Mouse (Mus musculus): ENCODE measurements around the gene Fam8a1. TPM values are rescaled to one million over a fixed set of nuclear protein-coding genes. Genes with fewer than 3 reads are reported as not detected.

Fam8a1 gene
- total and polyA plus RNA-seq, 3 experiments, result 8.4 to 16.5 TPM; not detected in 1

DNA sequence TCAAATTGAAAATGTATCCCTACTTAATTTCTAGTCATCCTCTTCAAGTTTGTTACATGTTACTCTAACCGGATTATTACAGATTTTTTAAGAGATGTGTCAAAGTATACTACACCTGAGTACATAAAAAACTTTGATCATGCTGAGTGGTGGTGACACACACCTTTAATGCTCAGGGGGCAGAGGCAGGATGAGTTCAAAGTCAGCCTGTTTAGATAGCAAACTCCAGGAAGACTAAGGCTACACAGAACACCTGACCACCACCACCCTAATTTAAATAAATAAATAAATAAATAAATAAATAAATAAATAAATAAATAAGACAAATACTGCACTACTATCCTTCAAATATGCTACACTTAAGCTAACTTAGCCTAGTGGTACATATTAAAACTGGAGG, 26.6 kb downstream of the Fam8a1 start:
- TF ChIP-seq RCOR1 (IDR thresholded peaks at IDR 0.05; ENCODE audit: low read depth, low read length) (no peak), POLR2AphosphoS5 (IDR thresholded peaks at IDR 0.05; ENCODE audit: borderline replicate concordance, low read depth, low read length) (no peak), RAD21 (IDR thresholded peaks at IDR 0.05; ENCODE audit: low read depth, low read length) (no peak), ZKSCAN1 (IDR thresholded peaks at IDR 0.05; ENCODE audit: low read depth, low read length) (no peak)
- Histone ChIP-seq H3K27me3 (ENCODE audit: control insufficient read depth in 1 of 2, insufficient read depth in 2 of 2, low read length in 2 of 2) (no peaks in the 10 kb centered on the region), H3K4me1 (ENCODE audit: control insufficient read depth in 1 of 2, insufficient read depth in 2 of 2, low read length in 2 of 2) (peaks cover 2 to 22% of the 10 kb centered on the region in 2 experiments; a peak in 3 of 4 replicates), H3K27ac (ENCODE audit: control insufficient read depth, low read depth, low read length) (no peak overlapping the region), H3K4me3 (ENCODE audit: control insufficient read depth in 1 of 2, insufficient read depth in 1 of 2, low read depth in 2 of 2, low read length in 2 of 2) (no peak overlapping the region), H3K79me2 (ENCODE audit: control insufficient read depth, insufficient read depth, low read length, poor library complexity) (peaks cover 18% of the 10 kb centered on the region), H3K36me3 (ENCODE audit: control insufficient read depth in 1 of 2, insufficient read depth in 2 of 2, low read length in 2 of 2) (peaks cover 60 to 70% of the 10 kb centered on the region in 2 experiments), H3K9ac (ENCODE audit: control insufficient read depth, low read depth, low read length, poor library complexity, severe bottlenecking) (no peak overlapping the region), H3K9me3 (replicated peaks; ENCODE audit: insufficient read depth, low read length) (no peaks in the 10 kb centered on the region)
- DNase-seq (ENCODE audit: low read depth, low spot score), result no peak

DNA sequence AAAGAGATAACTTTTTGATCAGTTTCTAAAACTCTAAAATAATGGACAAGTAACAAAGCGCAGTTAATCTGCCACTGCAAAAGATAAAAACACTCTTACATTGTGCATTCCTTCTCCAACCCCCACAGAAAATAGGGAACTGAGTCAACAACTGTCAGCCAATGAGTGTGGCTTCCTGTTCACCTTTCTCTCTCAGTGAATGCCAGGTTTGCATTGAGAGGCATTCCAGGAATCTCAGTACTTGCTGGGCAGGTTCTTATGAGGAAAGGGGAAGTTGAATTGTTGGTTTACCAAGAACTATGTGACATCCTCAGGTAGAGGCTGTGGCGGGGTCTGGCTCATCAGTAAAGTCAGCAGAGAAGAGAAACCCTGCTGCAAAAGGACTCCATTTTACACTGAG, 27.5 kb downstream of the Fam8a1 start:
- Histone ChIP-seq H3K27ac (ENCODE audit: control insufficient read depth, low read depth, low read length) (no peak overlapping the region), H3K79me2 (ENCODE audit: control insufficient read depth, insufficient read depth, low read length, poor library complexity) (peaks cover 16% of the 10 kb centered on the region), H3K27me3 (ENCODE audit: control insufficient read depth in 1 of 2, insufficient read depth in 2 of 2, low read length in 2 of 2) (no peaks in the 10 kb centered on the region), H3K9me3 (replicated peaks; ENCODE audit: insufficient read depth, low read length) (no peaks in the 10 kb centered on the region), H3K36me3 (ENCODE audit: control insufficient read depth in 1 of 2, insufficient read depth in 2 of 2, low read length in 2 of 2) (peaks cover 51 to 70% of the 10 kb centered on the region in 2 experiments), H3K4me3 (ENCODE audit: control insufficient read depth in 1 of 2, insufficient read depth in 1 of 2, low read depth in 2 of 2, low read length in 2 of 2) (no peak overlapping the region), H3K9ac (ENCODE audit: control insufficient read depth, low read depth, low read length, poor library complexity, severe bottlenecking) (no peak overlapping the region), H3K4me1 (ENCODE audit: control insufficient read depth in 1 of 2, insufficient read depth in 2 of 2, low read length in 2 of 2) (peaks cover 2 to 15% of the 10 kb centered on the region in 2 experiments; a peak in 3 of 4 replicates)
- peak; percentile 62 for DNase-seq (ENCODE audit: low read depth, low spot score)
- TF ChIP-seq MXI1 (IDR thresholded peaks at IDR 0.05; ENCODE audit: low read depth, low read length) (no peak), ELF1 (IDR thresholded peaks at IDR 0.05; ENCODE audit: low read depth, low read length) (0 out of 2 replicates have a peak, but pooled peaks have one; percentile 18), POLR2A (IDR thresholded peaks at IDR 0.05; ENCODE audit: control insufficient read depth in 1 of 2, insufficient read depth in 1 of 2, low read depth in 1 of 2, low read length in 2 of 2, poor library complexity in 1 of 2) (0 out of 4 replicates have a peak, but pooled peaks of 1 of the 2 experiments have one; percentile 28), POLR2AphosphoS2 (IDR thresholded peaks at IDR 0.05; ENCODE audit: low read length) (no peak), RAD21 (IDR thresholded peaks at IDR 0.05; ENCODE audit: low read depth, low read length) (no peak), USF1 (IDR thresholded peaks at IDR 0.05; ENCODE audit: low read depth, low read length) (no peak), HCFC1 (IDR thresholded peaks at IDR 0.05; ENCODE audit: low read depth, low read length) (no peak), GATA1 (IDR thresholded peaks at IDR 0.05; ENCODE audit: low read depth, low read length) (peak; percentile 45; the same call in 1 of the 2 replicates), MEF2A (IDR thresholded peaks at IDR 0.05; ENCODE audit: extremely low read depth, insufficient replicate concordance, low read depth, low read length, poor library complexity, severe bottlenecking) (no peak), SMC3 (IDR thresholded peaks at IDR 0.05; ENCODE audit: low read depth, low read length) (no peak), MAZ (IDR thresholded peaks at IDR 0.05; ENCODE audit: low read depth, low read length) (no peak), EP300 (IDR thresholded peaks at IDR 0.05; ENCODE audit: low read depth in 1 of 2, low read length in 2 of 2) (peak; percentile 30 to 43; a peak in 3 of 4 replicates), CHD2 (IDR thresholded peaks at IDR 0.05; ENCODE audit: low read length) (no peak), E2F4 (IDR thresholded peaks at IDR 0.05; ENCODE audit: borderline replicate concordance, low read depth, low read length) (no peak), POLR2AphosphoS5 (IDR thresholded peaks at IDR 0.05; ENCODE audit: borderline replicate concordance, low read depth, low read length) (no peak), KAT2A (conservative IDR thresholded peaks at IDR 0.05; ENCODE audit: low read depth, low read length) (no peak), UBTF (IDR thresholded peaks at IDR 0.05; ENCODE audit: borderline replicate concordance, insufficient read depth, low read depth, low read length) (no peak), TCF12 (IDR thresholded peaks at IDR 0.05; ENCODE audit: low read depth, low read length) (no peak), RCOR1 (IDR thresholded peaks at IDR 0.05; ENCODE audit: low read depth, low read length) (no peak), ZKSCAN1 (IDR thresholded peaks at IDR 0.05; ENCODE audit: low read depth, low read length) (no peak), MAFK (IDR thresholded peaks at IDR 0.05; ENCODE audit: borderline replicate concordance, low read depth, low read length) (no peak), SIN3A (IDR thresholded peaks at IDR 0.05; ENCODE audit: low read length) (peak; percentile 20; the same call in 1 of the 2 replicates), MAX (IDR thresholded peaks at IDR 0.05; ENCODE audit: low read length) (no peak)

All from MEL (cell line).